Mouse (Mus musculus): ENCODE data around the gene Tmem218. TPM values are rescaled to one million over a fixed set of nuclear protein-coding genes. Genes with fewer than 3 reads are reported as not detected.
A peak's percentile ranks its signal among the peaks of the same experiment; 100 is the strongest.

The Tmem218 gene
- total RNA-seq (2021): 1 to 10 TPM; 6.2 to 8.1 TPM
- long read RNA-seq, experiment 1, transcript Tmem218-201 (4 exons, 2,619 nt): major isoform, 11 of 21 reads
- long read RNA-seq, experiment 1, partial matches to known transcripts: 8 of 21 reads
- long read RNA-seq, experiment 1, other reads (novel, unspliced or antisense): 2 of 21 reads
- long read RNA-seq, experiment 2, transcript Tmem218-201 (4 exons, 2,619 nt): major isoform, 11 of 20 reads
- long read RNA-seq, experiment 2, partial matches to known transcripts: 0 of 20 reads
- long read RNA-seq, experiment 2, other reads (novel, unspliced or antisense): 9 of 20 reads

GRCm38 (mm10) chr9:37207929-37208411, at the start of gene Tmem218:
Gene Tmem218 (plus strand): TSS chr9:37208223.
- peak within 1 kb of the TSS; percentile 75 for H3K4me3 ChIP-seq
- H3K27ac ChIP-seq: peak within 1 kb of the TSS; percentile 94
- TF ChIP-seq CTCF (conservative IDR thresholded peaks at IDR 0.05): no peak
- DNase-seq (ENCODE audit: low spot score in 2 of 2): peak; percentile 92 to 97

DNA sequence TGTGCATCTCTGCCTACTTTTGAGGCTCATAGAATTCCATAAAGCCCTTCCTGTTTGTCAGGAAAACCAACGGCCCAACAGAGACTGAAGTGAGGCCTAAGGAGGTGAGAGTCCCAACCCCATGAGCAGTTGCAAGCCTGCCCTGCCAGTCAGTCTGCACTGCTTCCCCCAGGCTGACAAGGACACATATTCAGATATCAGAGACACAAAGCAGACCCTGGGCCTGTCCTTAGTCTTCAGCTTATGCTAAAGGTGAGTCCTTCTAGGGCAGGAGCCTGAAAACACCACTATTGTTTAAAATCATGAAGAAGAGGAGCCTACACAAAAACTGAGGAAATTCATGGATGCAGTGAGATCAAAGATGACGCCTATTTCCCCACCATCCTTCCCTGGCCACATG, 47.3 kb upstream of the Tmem218 start:
- no peak overlapping the region for H3K4me3 ChIP-seq
- no peak overlapping the region for H3K27ac ChIP-seq
- no peak for DNase-seq (ENCODE audit: low spot score in 2 of 2)
- no peak for TF ChIP-seq CTCF (conservative IDR thresholded peaks at IDR 0.05)

DNA sequence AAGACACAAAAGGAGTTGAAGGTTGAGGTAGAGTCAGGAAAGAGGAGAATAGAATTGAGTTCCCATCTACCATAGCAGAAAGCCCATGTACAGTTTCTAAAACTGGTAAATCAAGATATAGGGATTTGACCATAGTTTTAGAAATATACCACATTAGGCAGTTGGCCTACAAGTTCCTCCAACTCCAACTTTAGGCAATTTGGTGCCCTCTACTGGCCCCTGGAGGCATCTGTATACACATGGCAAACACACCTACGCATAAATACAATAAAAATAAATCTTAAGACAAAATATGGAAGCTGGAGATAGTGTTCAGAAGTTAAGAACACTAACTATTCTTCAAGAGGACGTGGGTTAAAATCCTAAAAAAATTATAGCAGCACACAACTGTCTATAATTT, 41.1 kb upstream of the Tmem218 start:
- DNase-seq (ENCODE audit: low spot score in 2 of 2): no peak
- peak; percentile 70 for TF ChIP-seq CTCF (conservative IDR thresholded peaks at IDR 0.05)
- H3K4me3 ChIP-seq: no peak overlapping the region
- no peak overlapping the region for H3K27ac ChIP-seq

DNA sequence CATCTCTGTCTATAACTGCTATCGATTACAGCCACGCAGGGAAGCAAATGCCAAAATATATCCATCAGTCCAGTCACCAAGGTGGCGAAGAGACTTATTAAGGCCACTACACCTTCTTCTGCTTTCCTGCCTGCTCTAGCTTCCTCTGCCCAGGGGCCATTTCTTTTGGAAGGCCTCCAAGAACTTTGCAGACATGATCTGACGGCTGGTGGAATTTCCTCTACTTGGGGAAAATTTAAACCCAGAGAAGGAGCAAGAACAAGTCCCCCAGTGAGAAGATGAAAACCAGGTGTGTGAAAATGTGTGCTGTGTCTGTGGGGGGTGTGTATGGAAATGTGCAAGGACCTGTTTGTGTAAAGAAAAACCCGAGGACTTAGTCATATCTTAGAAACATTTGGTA, 34.6 kb upstream of the Tmem218 start:
- no peak for DNase-seq (ENCODE audit: low spot score in 2 of 2)
- Histone ChIP-seq H3K4me3 (no peak overlapping the region), H3K27ac (no peak overlapping the region)
- no peak for TF ChIP-seq CTCF (conservative IDR thresholded peaks at IDR 0.05)

DNA sequence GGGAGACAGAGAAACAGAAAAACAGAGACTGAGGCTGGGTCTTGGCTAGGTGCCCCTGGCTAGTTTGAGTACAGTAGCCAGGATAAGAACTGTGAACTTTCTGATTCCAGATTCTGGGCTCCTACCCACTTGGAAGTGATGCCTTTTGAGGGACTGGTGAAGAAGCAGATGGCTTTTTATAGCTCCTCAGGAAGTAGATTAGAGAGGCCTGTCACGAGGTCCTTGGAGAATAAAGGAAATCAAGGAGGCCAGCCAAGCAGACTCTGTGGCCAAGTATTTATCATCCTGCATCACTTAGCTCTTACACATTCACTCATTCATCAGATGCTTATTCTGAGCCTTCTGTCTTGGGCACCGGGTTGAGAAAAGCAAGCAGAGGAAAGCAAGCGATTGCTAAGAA, 32.0 kb upstream of the Tmem218 start:
- no peak for DNase-seq (ENCODE audit: low spot score in 2 of 2)
- no peak for TF ChIP-seq CTCF (conservative IDR thresholded peaks at IDR 0.05)
- Histone ChIP-seq H3K27ac (no peak overlapping the region), H3K4me3 (no peak overlapping the region)

DNA sequence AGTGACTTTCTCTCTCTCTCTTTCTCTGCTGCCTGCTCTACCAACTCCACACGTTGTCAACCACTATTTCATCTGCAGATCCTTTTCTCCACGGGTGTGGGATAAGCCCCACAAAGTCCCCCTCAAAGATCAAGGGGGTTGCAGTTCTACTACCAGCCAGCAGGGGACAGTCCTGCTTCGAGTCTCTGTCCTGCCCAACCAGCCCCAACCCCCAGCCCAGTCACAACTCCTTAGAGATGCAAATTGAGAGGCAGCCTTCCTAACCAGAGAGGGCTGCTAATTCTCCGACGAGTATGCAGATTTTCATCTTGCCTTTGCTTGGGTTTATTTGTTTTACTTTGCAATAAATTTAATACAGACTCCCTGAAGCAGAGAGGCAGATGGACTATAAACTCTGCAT, 30.9 kb upstream of the Tmem218 start:
- peak; percentile 99 for TF ChIP-seq CTCF (conservative IDR thresholded peaks at IDR 0.05)
- Histone ChIP-seq H3K27ac (peak overlapping the region; percentile 55; the same call in 1 of the 2 replicates), H3K4me3 (peak overlapping the region; percentile 29; the same call in 1 of the 2 replicates)
- DNase-seq (ENCODE audit: low spot score in 2 of 2): peak; percentile 74

GRCm38 (mm10) chr9:37177551-37177950, 30.5 kb upstream of the Tmem218 start:
- TF ChIP-seq CTCF (conservative IDR thresholded peaks at IDR 0.05): no peak
- peak overlapping the region; percentile 29; the same call in 1 of the 2 replicates for H3K4me3 ChIP-seq
- no peak for DNase-seq (ENCODE audit: low spot score in 2 of 2)
- H3K27ac ChIP-seq: peak overlapping the region; percentile 55; the same call in 1 of the 2 replicates

DNA sequence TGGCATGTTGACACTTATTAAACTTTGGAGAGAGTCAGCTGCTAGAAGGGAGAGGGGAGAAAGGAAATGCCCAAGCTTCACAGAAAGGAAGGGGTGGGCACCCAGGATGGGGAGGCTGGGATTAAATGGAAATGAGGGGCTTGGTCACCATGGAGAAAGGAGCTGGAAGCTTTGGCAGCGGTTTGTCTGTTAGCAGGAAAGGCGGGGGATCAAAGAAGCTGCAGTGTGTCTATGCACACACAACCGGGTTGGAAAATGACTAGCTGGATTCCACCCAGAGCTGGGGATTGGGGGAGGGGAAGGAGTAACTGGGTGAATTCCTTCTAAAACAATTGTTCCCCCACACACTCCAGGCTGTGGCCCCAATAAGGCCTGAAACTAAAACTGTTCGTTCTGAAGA, 29.1 kb upstream of the Tmem218 start:
- DNase-seq (ENCODE audit: low spot score in 2 of 2): peak in 1 of 2 experiments; percentile 47
- H3K27ac ChIP-seq: peak overlapping the region; percentile 55

GRCm38 (mm10) chr9:37179596-37179995, 28.4 kb upstream of the Tmem218 start:
- H3K27ac ChIP-seq: peak overlapping the region; percentile 55
- TF ChIP-seq CTCF (conservative IDR thresholded peaks at IDR 0.05): no peak
- no peak for DNase-seq (ENCODE audit: low spot score in 2 of 2)
- no peak overlapping the region for H3K4me3 ChIP-seq

More for the DNA sequence above, 29.1 kb upstream of the Tmem218 start:
- TF ChIP-seq CTCF (conservative IDR thresholded peaks at IDR 0.05): no peak
- no peak overlapping the region for H3K4me3 ChIP-seq

DNA sequence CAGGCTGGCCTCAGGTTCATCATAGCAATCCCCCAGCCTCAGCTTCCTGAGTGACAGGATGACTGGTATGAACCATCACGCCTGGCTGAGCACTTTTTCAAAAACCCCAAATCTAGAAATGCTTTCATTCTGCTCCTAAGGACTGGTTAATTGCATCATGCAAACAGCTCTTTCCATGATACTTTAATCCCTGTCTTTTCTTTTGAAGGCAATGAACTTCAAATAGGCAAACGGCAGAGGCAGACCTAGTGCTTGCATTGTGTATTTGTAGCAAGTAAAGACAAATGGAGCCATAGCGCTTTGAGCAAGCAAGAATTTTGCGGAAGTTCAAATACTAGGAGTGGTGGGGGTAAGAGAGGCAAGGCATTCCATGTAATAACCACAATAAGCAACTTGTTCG, 26.4 kb upstream of the Tmem218 start:
- no peak overlapping the region for H3K4me3 ChIP-seq
- no peak for TF ChIP-seq CTCF (conservative IDR thresholded peaks at IDR 0.05)
- DNase-seq (ENCODE audit: low spot score in 2 of 2): no peak

DNA sequence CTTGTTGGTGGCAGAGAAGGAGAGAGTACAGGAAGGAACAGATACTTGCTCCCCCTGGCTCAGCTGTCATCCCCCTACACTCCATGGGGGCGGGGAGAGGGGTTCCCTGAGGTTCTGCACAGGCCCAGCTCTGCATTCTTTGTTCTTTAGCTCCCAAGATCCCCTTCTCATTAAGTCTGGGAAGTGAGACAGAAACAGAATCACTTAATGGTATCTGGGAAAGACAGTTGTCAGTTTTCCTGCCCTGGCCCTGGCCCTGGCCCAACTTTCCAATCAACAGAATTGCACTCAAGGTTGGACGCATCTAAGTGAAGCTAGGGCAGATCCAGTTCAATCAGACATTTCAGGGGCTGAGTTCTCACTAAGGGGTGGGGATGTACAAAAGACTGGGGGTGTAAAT, 24.8 kb upstream of the Tmem218 start:
- no peak for TF ChIP-seq CTCF (conservative IDR thresholded peaks at IDR 0.05)
- Histone ChIP-seq H3K4me3 (no peak overlapping the region), H3K27ac (no peak overlapping the region)
- no peak for DNase-seq (ENCODE audit: low spot score in 2 of 2)

More for the DNA sequence above, 26.4 kb upstream of the Tmem218 start:
- no peak overlapping the region for H3K27ac ChIP-seq

- no peak overlapping the region for H3K27ac ChIP-seq
- TF ChIP-seq CTCF (conservative IDR thresholded peaks at IDR 0.05): no peak
- no peak for DNase-seq (ENCODE audit: low spot score in 2 of 2)
These were observed 20.6 kb upstream of the Tmem218 start for GRCm38 (mm10) chr9:37187407-37187806.

DNA sequence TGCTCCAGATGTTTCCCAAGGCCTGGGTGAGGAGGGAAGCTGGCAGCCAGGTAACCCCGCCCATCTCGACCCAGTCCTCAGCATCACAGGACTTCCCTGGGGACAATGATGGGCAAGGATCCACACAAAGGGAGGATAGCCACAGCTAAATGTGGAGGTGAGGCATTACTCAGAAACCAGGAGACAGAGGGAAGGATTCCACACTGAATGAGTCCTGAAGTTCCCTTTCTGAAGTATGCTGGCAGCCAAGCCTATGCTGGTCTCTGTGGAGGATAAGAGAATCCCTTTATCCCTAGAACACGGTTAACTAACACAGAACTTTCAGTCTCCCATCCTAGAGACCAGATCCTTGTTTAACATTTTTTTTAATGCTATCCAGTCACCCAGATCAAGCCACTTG, 20.0 kb upstream of the Tmem218 start:
- no peak overlapping the region for H3K27ac ChIP-seq
- TF ChIP-seq CTCF (conservative IDR thresholded peaks at IDR 0.05): no peak
- DNase-seq (ENCODE audit: low spot score in 2 of 2): no peak

More at GRCm38 (mm10) chr9:37187407-37187806, 20.6 kb upstream of the Tmem218 start:
- H3K4me3 ChIP-seq: no peak overlapping the region

DNA sequence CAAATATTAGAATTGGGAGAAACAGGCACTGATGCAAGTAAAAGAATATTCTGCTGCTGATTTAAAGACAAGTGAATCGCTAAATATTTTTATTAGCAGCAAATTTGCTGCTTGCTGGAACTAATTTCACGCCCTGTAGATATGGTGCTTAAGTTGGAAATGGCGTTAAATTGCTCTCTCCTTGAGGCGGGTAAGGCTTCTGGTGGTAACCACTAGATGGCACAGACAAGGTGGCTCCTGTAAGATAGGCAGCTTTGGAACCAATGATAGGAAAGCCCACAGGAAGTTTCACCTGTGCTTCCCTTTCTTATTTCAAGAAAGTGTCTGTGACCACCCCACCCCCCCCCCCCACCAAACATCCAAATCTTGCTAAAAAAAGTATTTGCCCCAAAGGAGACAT, 11.0 kb upstream of the Tmem218 start:
- no peak for TF ChIP-seq CTCF (conservative IDR thresholded peaks at IDR 0.05)
- no peak overlapping the region for H3K4me3 ChIP-seq
- no peak overlapping the region for H3K27ac ChIP-seq
- DNase-seq (ENCODE audit: low spot score in 2 of 2): no peak

More for the DNA sequence above, 20.0 kb upstream of the Tmem218 start:
- H3K4me3 ChIP-seq: no peak overlapping the region

All from layer of hippocampus, adult 2 months (tissue).